Mouse (Mus musculus): Measurements from ENCODE around the gene AU022252. TPM values are rescaled to one million over a fixed set of nuclear protein-coding genes. Genes with fewer than 3 reads are reported as not detected.

AU022252 gene
- total and polyA plus RNA-seq, 2 experiments = 16.6 to 23.6 TPM

GRCm38 (mm10) chr4:119246688-119247225 lies 14.2 kb upstream of the AU022252 start:
- H3K4me3 ChIP-seq (ENCODE audit: insufficient read depth, low read depth, low read length) = no peak overlapping the region
- H3K9ac ChIP-seq (ENCODE audit: low read depth, low read length) = no peak overlapping the region
- H3K4me1 ChIP-seq (ENCODE audit: control insufficient read depth, insufficient read depth, low read length) = peaks cover 6% of the 10 kb centered on the region; the same call in 1 of the 2 replicates
- WGBS = 86% methylated on average over 14 of the region's 14 CpGs
- DNase-seq (ENCODE audit: extremely low read depth, low read depth, low spot score) = no peak
- no peaks in the 10 kb centered on the region for H3K79me2 ChIP-seq (ENCODE audit: control insufficient read depth, insufficient read depth, low read length)
- TF ChIP-seq CTCF (IDR thresholded peaks at IDR 0.05; ENCODE audit: low read depth, low read length) = no peak
- TF ChIP-seq POLR2A (IDR thresholded peaks at IDR 0.05; ENCODE audit: extremely low read depth, insufficient read depth, low read length) = no peak
- no peaks in the 10 kb centered on the region for H3K27me3 ChIP-seq (ENCODE audit: control insufficient read depth, insufficient read depth, low read length)
- H3K27ac ChIP-seq (replicated peaks; ENCODE audit: insufficient read depth, low read depth, low read length) = no peak overlapping the region
- peaks cover 8% of the 10 kb centered on the region; the same call in 1 of the 2 replicates for H3K36me3 ChIP-seq (ENCODE audit: control insufficient read depth, insufficient read depth, low read length)

- no peak for DNase-seq (ENCODE audit: extremely low read depth, low read depth, low spot score)
- no peak overlapping the region for H3K4me3 ChIP-seq (ENCODE audit: insufficient read depth, low read depth, low read length)
- no peaks in the 10 kb centered on the region for H3K27me3 ChIP-seq (ENCODE audit: control insufficient read depth, insufficient read depth, low read length)
- H3K9ac ChIP-seq (ENCODE audit: low read depth, low read length) = no peak overlapping the region
- peaks cover 6% of the 10 kb centered on the region; the same call in 1 of the 2 replicates for H3K4me1 ChIP-seq (ENCODE audit: control insufficient read depth, insufficient read depth, low read length)
- peaks cover 11% of the 10 kb centered on the region; the same call in 1 of the 2 replicates for H3K36me3 ChIP-seq (ENCODE audit: control insufficient read depth, insufficient read depth, low read length)
- TF ChIP-seq CTCF (IDR thresholded peaks at IDR 0.05; ENCODE audit: low read depth, low read length) (no peak), POLR2A (IDR thresholded peaks at IDR 0.05; ENCODE audit: extremely low read depth, insufficient read depth, low read length) (no peak)
- WGBS = 95% methylated on average over 9 of the region's 9 CpGs
- H3K79me2 ChIP-seq (ENCODE audit: control insufficient read depth, insufficient read depth, low read length) = no peaks in the 10 kb centered on the region
- no peak overlapping the region for H3K27ac ChIP-seq (replicated peaks; ENCODE audit: insufficient read depth, low read depth, low read length)
These were observed 13.4 kb upstream of the AU022252 start for GRCm38 (mm10) chr4:119245961-119246360.

- Histone ChIP-seq H3K79me2 (ENCODE audit: control insufficient read depth, insufficient read depth, low read length) (no peaks in the 10 kb centered on the region), H3K27ac (replicated peaks; ENCODE audit: insufficient read depth, low read depth, low read length) (no peak overlapping the region), H3K27me3 (ENCODE audit: control insufficient read depth, insufficient read depth, low read length) (no peaks in the 10 kb centered on the region), H3K36me3 (ENCODE audit: control insufficient read depth, insufficient read depth, low read length) (peaks cover 11% of the 10 kb centered on the region; the same call in 1 of the 2 replicates), H3K4me3 (ENCODE audit: insufficient read depth, low read depth, low read length) (no peak overlapping the region), H3K4me1 (ENCODE audit: control insufficient read depth, insufficient read depth, low read length) (peaks cover 6% of the 10 kb centered on the region; the same call in 1 of the 2 replicates), H3K9ac (ENCODE audit: low read depth, low read length) (no peak overlapping the region)
- WGBS = 73% methylated on average over 7 of the region's 7 CpGs
- no peak for DNase-seq (ENCODE audit: extremely low read depth, low read depth, low spot score)
- no peak for TF ChIP-seq POLR2A (IDR thresholded peaks at IDR 0.05; ENCODE audit: extremely low read depth, insufficient read depth, low read length)
- TF ChIP-seq CTCF (IDR thresholded peaks at IDR 0.05; ENCODE audit: low read depth, low read length) = no peak
These were observed 13.0 kb upstream of the AU022252 start for GRCm38 (mm10) chr4:119245556-119245955.

DNA sequence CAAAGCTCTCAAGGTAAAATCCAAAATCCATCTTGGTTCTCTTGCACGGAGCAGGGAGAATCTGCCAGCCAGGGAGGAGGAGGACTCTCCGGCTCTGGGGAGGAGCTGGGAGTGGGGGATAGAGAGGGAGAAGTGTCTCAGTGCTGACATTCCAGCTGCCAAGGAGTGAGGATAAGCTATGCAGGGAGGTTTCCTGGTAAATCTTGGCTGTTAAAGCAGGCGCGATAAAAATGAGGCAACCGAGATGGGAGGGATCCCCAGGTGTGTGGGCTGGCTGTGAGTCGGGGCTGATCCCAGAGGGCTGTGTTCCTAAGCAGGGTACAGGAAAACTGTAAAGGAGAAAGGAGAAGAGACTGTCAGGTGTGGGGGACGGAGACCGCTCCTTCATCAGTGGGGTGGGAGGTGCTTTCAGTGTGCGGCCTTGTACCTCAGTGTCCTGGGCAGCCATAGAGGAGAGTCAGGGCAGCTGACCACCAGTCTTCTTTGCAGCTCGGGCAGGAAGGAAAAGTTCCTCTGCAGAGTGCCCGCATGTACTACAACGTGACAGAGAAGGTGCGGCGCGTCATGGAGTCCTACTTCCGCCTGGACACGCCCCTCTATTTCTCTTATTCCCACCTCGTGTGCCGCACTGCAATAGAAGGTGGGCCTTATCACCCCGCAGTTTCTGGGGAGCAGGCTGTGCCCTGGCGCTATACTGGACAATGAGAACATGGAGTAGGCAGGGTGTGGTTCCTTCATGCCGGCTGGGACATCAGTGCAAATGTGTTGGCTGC lies 12.1 kb upstream of the AU022252 start:
- WGBS = 90% methylated on average over 22 of the region's 22 CpGs
- no peak for TF ChIP-seq CTCF (IDR thresholded peaks at IDR 0.05; ENCODE audit: low read depth, low read length)
- TF ChIP-seq POLR2A (IDR thresholded peaks at IDR 0.05; ENCODE audit: extremely low read depth, insufficient read depth, low read length) = no peak

GRCm38 (mm10) chr4:119242571-119242970 lies 10.1 kb upstream of the AU022252 start:
- peak overlapping the region; percentile 60 for H3K27ac ChIP-seq (replicated peaks; ENCODE audit: insufficient read depth, low read depth, low read length)
- H3K9ac ChIP-seq (ENCODE audit: low read depth, low read length) = no peak overlapping the region
- no peak overlapping the region for H3K4me3 ChIP-seq (ENCODE audit: insufficient read depth, low read depth, low read length)
- DNase-seq (ENCODE audit: extremely low read depth, low read depth, low spot score) = peak; percentile 75
- no peak for TF ChIP-seq POLR2A (IDR thresholded peaks at IDR 0.05; ENCODE audit: extremely low read depth, insufficient read depth, low read length)
- TF ChIP-seq CTCF (IDR thresholded peaks at IDR 0.05; ENCODE audit: low read depth, low read length) = no peak
- no peaks in the 10 kb centered on the region for H3K79me2 ChIP-seq (ENCODE audit: control insufficient read depth, insufficient read depth, low read length)
- H3K36me3 ChIP-seq (ENCODE audit: control insufficient read depth, insufficient read depth, low read length) = peaks cover 7% of the 10 kb centered on the region; the same call in 1 of the 2 replicates
- no peaks in the 10 kb centered on the region for H3K27me3 ChIP-seq (ENCODE audit: control insufficient read depth, insufficient read depth, low read length)
- 40% methylated on average over 12 of the region's 12 CpGs for WGBS
- peaks cover 6% of the 10 kb centered on the region; the same call in 1 of the 2 replicates for H3K4me1 ChIP-seq (ENCODE audit: control insufficient read depth, insufficient read depth, low read length)

More for the DNA sequence above, 12.1 kb upstream of the AU022252 start:
- no peak overlapping the region for H3K27ac ChIP-seq (replicated peaks; ENCODE audit: insufficient read depth, low read depth, low read length)
- peaks cover 6% of the 10 kb centered on the region; the same call in 1 of the 2 replicates for H3K4me1 ChIP-seq (ENCODE audit: control insufficient read depth, insufficient read depth, low read length)
- DNase-seq (ENCODE audit: extremely low read depth, low read depth, low spot score) = no peak
- peaks cover 11% of the 10 kb centered on the region; the same call in 1 of the 2 replicates for H3K36me3 ChIP-seq (ENCODE audit: control insufficient read depth, insufficient read depth, low read length)
- H3K4me3 ChIP-seq (ENCODE audit: insufficient read depth, low read depth, low read length) = no peak overlapping the region
- H3K79me2 ChIP-seq (ENCODE audit: control insufficient read depth, insufficient read depth, low read length) = no peaks in the 10 kb centered on the region
- H3K27me3 ChIP-seq (ENCODE audit: control insufficient read depth, insufficient read depth, low read length) = no peaks in the 10 kb centered on the region
- no peak overlapping the region for H3K9ac ChIP-seq (ENCODE audit: low read depth, low read length)
